Mouse (Mus musculus) heart, adult 2 months (tissue): ENCODE results near the gene Gm10153. TPM values are rescaled to one million over a fixed set of nuclear protein-coding genes. Genes with fewer than 3 reads are reported as not detected.
"Not testable (repeated sequence)": the region's sequence is repeated elsewhere in the genome, so short reads cannot be mapped to it uniquely, and the experiment has no call there.

ENCODE experiments used
- DNase-seq, 2 experiments: peaks; one replicate each; pipeline ENCODE4 v3.0.0; 2021
- H3K27ac ChIP-seq: fragments of 200-600 bp; 2 replicates; pipeline ENCODE4 v1.8.1; 2022
- H3K27me3 ChIP-seq: fragments of 200-500 bp; 2 replicates; pipeline ENCODE4 v1.6.1; 2012; ENCODE audit warnings: mild to moderate bottlenecking, low read length, inconsistent platforms, mixed read lengths; ENCODE audit not compliant: control insufficient read depth, insufficient read depth
- H3K36me3 ChIP-seq: fragments of 200-500 bp; 2 replicates; pipeline ENCODE4 v1.6.1; 2012; ENCODE audit warnings: low read length, inconsistent platforms; ENCODE audit not compliant: control insufficient read depth, insufficient read depth
- H3K4me1 ChIP-seq: fragments of 200-500 bp; 2 replicates; pipeline ENCODE4 v1.6.1; 2011; ENCODE audit warnings: low read length; ENCODE audit not compliant: control insufficient read depth, insufficient read depth
- H3K4me3 ChIP-seq: fragments of 200-600 bp; 2 replicates; pipeline ENCODE4 v1.8.1; 2022
- H3K79me2 ChIP-seq: fragments of 200-500 bp; replicated peaks from 2 replicates; pipeline ENCODE4 v1.6.1; 2012; ENCODE audit warnings: mild to moderate bottlenecking, inconsistent platforms, low read length, moderate library complexity, mixed read lengths; ENCODE audit not compliant: control insufficient read depth, insufficient read depth
- H3K9ac ChIP-seq: fragments of 200-500 bp; 2 replicates; pipeline ENCODE4 v1.6.1; 2012; ENCODE audit warnings: low read depth, mild to moderate bottlenecking, control low read depth, inconsistent platforms, low read length, mixed read lengths
- CTCF ChIP-seq: fragments of 200-600 bp; IDR thresholded peaks from 2 replicates; pipeline ENCODE4 v1.8.1; 2022; ENCODE audit warnings: antibody characterized with exemption, mild to moderate bottlenecking, moderate library complexity
- EP300 ChIP-seq: fragments of 200-500 bp; IDR thresholded peaks from 2 replicates; pipeline ENCODE4 v1.6.1; 2011; ENCODE audit warnings: low read depth, low read length, control low read depth; ENCODE audit not compliant: insufficient read depth
- POLR2A ChIP-seq: fragments of 200-500 bp; IDR thresholded peaks from 2 replicates; pipeline ENCODE4 v1.6.1; 2011; ENCODE audit warnings: mild to moderate bottlenecking, low read depth, low read length, control low read depth; ENCODE audit not compliant: insufficient read depth
- WGBS: fragments of 180-500 bp; shearing (Covaris S2); methylation state at CpG from one replicate; pipeline ENCODE4 v1.1.7; 2018; 5-methylcytosine and 5-hydroxymethylcytosine counted together
- intact Hi-C: fragments of 180-260 bp; cut with DNase I; formaldehyde crosslinking; loops from one replicate; pipeline ENCODE4 v1.15.1; 2025
- polyA plus RNA-seq: library from polyadenylated mRNA; depleted of rRNA; stranded (reverse); fragments of >200 nt; gene quantifications from 2 replicates; pipeline ENCODE4 v1.2.3, GENCODE M21; 2012; rRNA removed
- total RNA-seq, 2 experiments: library from RNA; stranded (reverse); gene quantifications; 2 replicates each; pipeline ENCODE4 v1.2.3; 2021

The Gm10153 gene
- total and polyA plus RNA-seq, 3 experiments: not detected

DNA sequence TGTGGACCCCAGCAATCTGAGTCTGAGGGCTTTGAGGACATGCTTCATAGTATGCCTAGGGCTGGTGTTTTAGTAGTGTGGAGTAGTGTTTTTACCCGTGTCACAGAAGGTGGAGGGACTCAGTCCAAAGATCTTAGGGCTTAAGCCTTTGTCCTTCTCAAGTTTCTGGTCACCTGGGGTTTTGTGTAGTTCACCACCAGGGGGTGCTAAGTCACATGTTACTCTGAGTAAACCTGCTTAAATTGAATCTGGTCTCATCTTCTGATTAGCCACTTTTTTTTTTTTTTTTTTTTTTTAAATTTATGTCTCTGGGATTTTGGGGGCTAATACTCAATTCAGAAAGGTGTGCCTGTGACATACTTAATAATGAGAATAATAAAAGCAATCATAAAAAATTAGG is 44.2 kb downstream of the Gm10153 start:
- intact Hi-C loops: loop anchor here (2.0 to 10.0 kb wide), 2 partner anchors 61 to 139 kb away; no protein-coding TSS in a partner anchor
- peak; percentile 74 for TF ChIP-seq CTCF
- TF ChIP-seq POLR2A: no peak

DNA sequence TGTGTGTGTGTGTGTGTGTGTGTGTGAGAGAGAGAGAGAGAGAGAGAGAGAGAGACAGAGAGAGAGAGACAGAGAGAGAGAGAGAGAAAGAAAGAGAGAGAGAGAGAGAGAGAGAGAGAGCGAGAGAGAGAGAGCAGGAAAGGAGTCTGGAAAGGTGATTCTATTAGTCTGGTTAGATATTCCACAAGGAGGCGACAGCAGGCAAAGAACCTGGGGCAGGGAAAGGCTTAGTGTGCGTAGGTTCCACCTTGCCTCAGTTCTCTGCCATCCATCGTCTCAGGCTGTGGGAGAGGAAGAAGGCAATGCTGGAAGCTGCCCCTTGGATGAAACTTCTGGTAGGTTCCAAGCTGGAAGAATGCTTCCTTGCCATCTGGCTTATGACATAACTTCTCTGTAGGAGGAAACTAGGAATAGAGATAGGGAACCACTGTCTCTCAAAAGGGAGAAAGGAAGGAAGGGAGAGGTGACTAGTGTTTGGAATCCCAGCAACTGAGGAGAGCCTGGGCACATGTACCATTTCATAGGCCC is 44.7 kb downstream of the Gm10153 start:
- Histone ChIP-seq H3K36me3 (no peaks in the 10 kb centered on the region), H3K4me3 (no peak overlapping the region), H3K9ac (no peak overlapping the region), H3K27ac (no peak overlapping the region), H3K79me2 (no peaks in the 10 kb centered on the region), H3K4me1 (peaks cover 1% of the 10 kb centered on the region; the same call in 1 of the 2 replicates), H3K27me3 (no peaks in the 10 kb centered on the region)
- no peak for TF ChIP-seq CTCF
- TF ChIP-seq POLR2A: no peak
- no peak for TF ChIP-seq EP300
- 49% methylated on average over 4 of the region's 4 CpGs for WGBS
- no peak for DNase-seq
- intact Hi-C loops: loop anchor here (2.0 to 10.0 kb wide), 2 partner anchors 61 to 103 kb away; no protein-coding TSS in a partner anchor

More for the DNA sequence above, 44.2 kb downstream of the Gm10153 start:
- Histone ChIP-seq H3K27ac (no peak overlapping the region), H3K27me3 (no peaks in the 10 kb centered on the region), H3K4me3 (no peak overlapping the region), H3K36me3 (no peaks in the 10 kb centered on the region), H3K4me1 (peaks cover 1% of the 10 kb centered on the region; the same call in 1 of the 2 replicates), H3K9ac (no peak overlapping the region), H3K79me2 (no peaks in the 10 kb centered on the region)
- 4% methylated on average over 1 of the region's 1 CpGs for WGBS
- DNase-seq: peak in 1 of 2 experiments; percentile 14

DNA sequence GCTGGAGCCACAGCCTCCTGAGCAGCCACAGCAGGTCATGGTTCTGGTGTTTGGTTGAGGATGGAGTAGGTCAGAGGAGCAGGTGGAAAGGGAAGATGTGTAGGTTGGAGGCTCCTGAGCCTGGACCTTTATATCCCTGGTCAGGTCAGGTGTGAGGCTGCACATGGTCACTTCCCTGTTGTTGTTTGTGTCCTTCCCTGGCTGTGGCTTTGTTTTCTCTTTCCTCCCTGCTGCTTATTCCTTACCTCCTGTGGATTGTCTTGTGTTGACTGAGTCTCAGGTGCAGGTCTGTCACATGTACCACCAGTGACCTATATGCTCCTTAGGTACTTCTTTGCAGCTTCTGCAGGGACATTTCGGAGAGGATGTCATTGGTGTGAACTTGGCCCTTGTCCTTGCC is 45.7 kb downstream of the Gm10153 start, which contains the start of gene Gm45337:
Gene Gm45337 (minus strand): TSS at position 101 of the 400 bp plus-strand sequence.
- no peak within 1 kb of the TSS for H3K4me3 ChIP-seq
- no peak within 1 kb of the TSS for H3K9ac ChIP-seq
- no peaks in the 10 kb centered on the region for H3K36me3 ChIP-seq
- no peaks in the 10 kb centered on the region for H3K79me2 ChIP-seq
- WGBS: 68% methylated on average over 1 of the region's 1 CpGs
- peaks cover 1% of the 10 kb centered on the region; the same call in 1 of the 2 replicates for H3K4me1 ChIP-seq
- TF ChIP-seq CTCF (no peak), POLR2A (no peak), EP300 (no peak)
- H3K27me3 ChIP-seq: no peaks in the 10 kb centered on the region
- intact Hi-C loops: loop anchor here (2.0 to 10.0 kb wide), 2 partner anchors 60 to 104 kb away; no protein-coding TSS in a partner anchor
- no peak for DNase-seq
- H3K27ac ChIP-seq: no peak within 1 kb of the TSS

DNA sequence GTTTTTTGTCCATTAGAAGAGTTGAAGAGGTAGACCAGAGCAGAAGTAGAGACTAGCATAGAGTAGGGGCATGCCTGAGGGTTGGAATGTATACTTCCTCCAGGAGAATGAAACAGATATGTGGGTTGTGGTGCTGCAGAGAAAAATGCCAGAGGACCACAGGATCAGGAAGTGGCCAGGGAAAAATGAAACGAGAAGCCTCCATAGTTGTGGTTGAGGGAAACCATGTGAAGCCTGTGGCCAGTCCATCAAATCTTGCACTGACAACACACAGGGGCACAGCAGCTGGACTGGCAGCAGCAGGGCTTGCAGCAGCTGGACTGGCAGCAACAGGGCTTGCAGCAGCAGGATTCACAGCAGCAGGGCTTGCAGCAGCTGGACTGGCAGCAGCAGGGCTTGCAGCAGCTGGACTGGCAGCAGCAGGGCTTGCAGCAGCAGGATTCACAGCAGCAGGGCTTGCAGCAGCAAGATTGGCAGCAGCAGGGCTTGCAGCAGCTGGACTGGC is 46.6 kb downstream of the Gm10153 start:
- not testable (repeated sequence) for H3K4me3 ChIP-seq, H3K4me1 ChIP-seq, H3K27me3 ChIP-seq, H3K36me3 ChIP-seq, H3K9ac ChIP-seq, DNase-seq, H3K79me2 ChIP-seq, H3K27ac ChIP-seq
- intact Hi-C loops: loop anchor here (2.0 to 10.0 kb wide), 2 partner anchors 59 to 105 kb away; no protein-coding TSS in a partner anchor
- WGBS: 7% methylated on average over 1 of the region's 1 CpGs

- no peaks in the 10 kb centered on the region for H3K27me3 ChIP-seq
- WGBS: 2% methylated on average over 1 of the region's 1 CpGs
- no peak overlapping the region for H3K9ac ChIP-seq
- H3K36me3 ChIP-seq: no peaks in the 10 kb centered on the region
- H3K79me2 ChIP-seq: no peaks in the 10 kb centered on the region
- H3K27ac ChIP-seq: no peak overlapping the region
- H3K4me3 ChIP-seq: no peak overlapping the region
- no peak for DNase-seq
- TF ChIP-seq CTCF (no peak), POLR2A (no peak), EP300 (no peak)
- peaks cover 1% of the 10 kb centered on the region; the same call in 1 of the 2 replicates for H3K4me1 ChIP-seq
- intact Hi-C loops: loop anchor here (10.0 kb wide), 1 partner anchor 56 kb away; no protein-coding TSS in a partner anchor
Observed at GRCm38 (mm10) chr7:142140696-142141095, 49.5 kb downstream of the Gm10153 start.

Other genes starting within 250 kb of the Gm10153 start
- gene Brsk2, start 240.6 kb downstream of the Gm10153 start, total RNA-seq: under 1 TPM; 0.07 to 0.18 TPM
- gene Brsk2, start 240.6 kb downstream of the Gm10153 start, polyA plus RNA-seq: 0.20 and 0.23 TPM in 2 replicates
- gene Mob2, start 129.3 kb downstream of the Gm10153 start, total RNA-seq: 10 to 100 TPM; 41.9 to 44.5 TPM
- gene Mob2, start 129.3 kb downstream of the Gm10153 start, polyA plus RNA-seq: 44.8 and 58.9 TPM in 2 replicates
- 10 to 100 TPM; 37.4 to 43.2 TPM for gene Dusp8, start 94.5 kb downstream of the Gm10153 start, total RNA-seq
- gene Dusp8, start 94.5 kb downstream of the Gm10153 start, polyA plus RNA-seq: 31.4 and 38.4 TPM in 2 replicates
- not detected for gene Gm45618, start 69.7 kb downstream of the Gm10153 start, total RNA-seq
- gene Gm45618, start 69.7 kb downstream of the Gm10153 start, polyA plus RNA-seq: not detected in 2 replicates
- not detected for gene Gm39115, start 54.4 kb downstream of the Gm10153 start, total RNA-seq
- gene Gm39115, start 54.4 kb downstream of the Gm10153 start, polyA plus RNA-seq: not detected in 2 replicates
- not detected for gene Gm45337, start 45.8 kb downstream of the Gm10153 start, total RNA-seq
- not detected in 2 replicates for gene Gm45337, start 45.8 kb downstream of the Gm10153 start, polyA plus RNA-seq
- gene Gm29735, start 33.3 kb downstream of the Gm10153 start, total RNA-seq: not detected
- not detected in 2 replicates for gene Gm29735, start 33.3 kb downstream of the Gm10153 start, polyA plus RNA-seq
- gene Gm4553, start 24.6 kb downstream of the Gm10153 start, total RNA-seq: not detected
- gene Gm4553, start 24.6 kb downstream of the Gm10153 start, polyA plus RNA-seq: not detected in 2 replicates
- gene Krtap5-2, start 14.4 kb downstream of the Gm10153 start, total RNA-seq: not detected
- gene Krtap5-2, start 14.4 kb downstream of the Gm10153 start, polyA plus RNA-seq: not detected in 2 replicates
- gene Krtap5-3, start 11.0 kb upstream of the Gm10153 start, total RNA-seq: not detected
- not detected in 2 replicates for gene Krtap5-3, start 11.0 kb upstream of the Gm10153 start, polyA plus RNA-seq
- not detected for gene Gm7579, start 21.5 kb upstream of the Gm10153 start, total RNA-seq
- not detected in 2 replicates for gene Gm7579, start 21.5 kb upstream of the Gm10153 start, polyA plus RNA-seq
- not detected for gene Krtap5-5, start 39.6 kb upstream of the Gm10153 start, total RNA-seq
- not detected in 2 replicates for gene Krtap5-5, start 39.6 kb upstream of the Gm10153 start, polyA plus RNA-seq
- not detected for gene Gm40460, start 50.7 kb upstream of the Gm10153 start, total RNA-seq
- gene Gm40460, start 50.7 kb upstream of the Gm10153 start, polyA plus RNA-seq: not detected in 2 replicates
- not detected for gene Gm2431, start 68.0 kb upstream of the Gm10153 start, total RNA-seq
- not detected in 2 replicates for gene Gm2431, start 68.0 kb upstream of the Gm10153 start, polyA plus RNA-seq
- gene Gm4559, start 84.0 kb upstream of the Gm10153 start, total RNA-seq: not detected
- not detected in 2 replicates for gene Gm4559, start 84.0 kb upstream of the Gm10153 start, polyA plus RNA-seq
- gene Krtap5-1, start 106.7 kb upstream of the Gm10153 start, total RNA-seq: not detected
- gene Krtap5-1, start 106.7 kb upstream of the Gm10153 start, polyA plus RNA-seq: not detected in 2 replicates
- not detected for gene Krtap5-4, start 113.2 kb upstream of the Gm10153 start, total RNA-seq
- not detected in 2 replicates for gene Krtap5-4, start 113.2 kb upstream of the Gm10153 start, polyA plus RNA-seq
- gene Ifitm10, start 183.4 kb upstream of the Gm10153 start, total RNA-seq: 1 to 10 TPM; 2.2 to 3.6 TPM
- 4.9 and 6.4 TPM in 2 replicates for gene Ifitm10, start 183.4 kb upstream of the Gm10153 start, polyA plus RNA-seq
- gene Gm49369, start 192.3 kb upstream of the Gm10153 start, total RNA-seq: 1 to 10 TPM; 3.5 to 4.9 TPM
- 0.23 TPM in 1 of 2 replicates, not detected in the other for gene Gm49369, start 192.3 kb upstream of the Gm10153 start, polyA plus RNA-seq
- 100 to 1,000 TPM; 883 to 991 TPM for gene Ctsd, start 197.6 kb upstream of the Gm10153 start, total RNA-seq
- gene Ctsd, start 197.6 kb upstream of the Gm10153 start, polyA plus RNA-seq: 1,120 and 1,462 TPM in 2 replicates
- gene Syt8, start 244.5 kb upstream of the Gm10153 start, total RNA-seq: not detected
- not detected in 2 replicates for gene Syt8, start 244.5 kb upstream of the Gm10153 start, polyA plus RNA-seq